Mouse (Mus musculus) left cerebral cortex, adult 6 months (tissue): Measurements from ENCODE around the gene Hsf2. TPM values are rescaled to one million over a fixed set of nuclear protein-coding genes. Genes with fewer than 3 reads are reported as not detected.

Experiments used
- long read RNA-seq, 2 experiments: library from polyadenylated mRNA; unstranded; transcript quantifications; one replicate each; pipeline ENCODE4 v2.0.0; 2019 to 2020
- polyA plus RNA-seq: library from polyadenylated mRNA; unstranded; fragments of <200 nt; fragmentation: Nextera tagmentation; gene quantifications from 2 replicates; pipeline ENCODE4 v1.2.3, GENCODE M21; 2021

Gene Hsf2
- 19.9 and 27.8 TPM in 2 replicates for polyA plus RNA-seq
- long read RNA-seq, experiment 1, transcript Hsf2-201 (12 exons, 2,604 nt), result major isoform, 43 of 59 reads
- long read RNA-seq, experiment 1, partial matches to known transcripts, result 3 of 59 reads
- long read RNA-seq, experiment 1, other reads (novel, unspliced or antisense), result 13 of 59 reads
- long read RNA-seq, experiment 2, transcript Hsf2-201 (12 exons, 2,604 nt), result major isoform, 9 of 37 reads
- long read RNA-seq, experiment 2, partial matches to known transcripts, result 0 of 37 reads
- long read RNA-seq, experiment 2, other reads (novel, unspliced or antisense), result 28 of 37 reads

DNA sequence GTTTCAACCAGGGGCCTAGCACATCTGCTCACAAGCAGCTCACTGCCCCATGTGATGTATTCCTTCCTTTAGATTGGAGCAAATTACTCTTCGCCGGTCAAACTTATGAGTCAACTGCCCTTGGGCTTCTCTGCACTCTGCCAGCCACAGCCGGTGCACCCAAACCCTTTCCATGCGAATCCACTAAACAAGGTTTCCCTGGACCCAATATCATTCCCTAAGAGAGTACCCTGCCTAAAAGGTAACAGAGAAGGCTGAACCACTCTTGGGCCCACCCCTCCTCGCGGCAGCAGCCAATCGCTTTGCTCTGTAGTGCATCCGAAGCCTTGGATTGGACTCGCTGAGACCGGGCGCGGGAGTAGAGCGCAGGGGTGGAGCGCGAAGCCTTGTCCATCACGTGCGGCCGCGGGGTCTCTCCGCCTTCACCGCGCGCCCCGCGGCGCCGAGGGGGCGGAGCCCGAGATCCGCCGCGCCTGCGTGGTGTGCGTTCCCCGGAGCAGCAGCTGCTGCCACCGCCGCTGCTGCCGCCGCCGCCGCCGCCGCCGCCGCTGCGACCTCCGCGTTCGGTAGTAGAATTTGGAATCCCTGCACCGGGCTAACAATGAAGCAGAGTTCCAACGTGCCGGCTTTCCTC lies at the start of gene Hsf2:
Gene Hsf2, plus strand, starts transcription at position 478 of the 634 bp plus-strand sequence.

DNA sequence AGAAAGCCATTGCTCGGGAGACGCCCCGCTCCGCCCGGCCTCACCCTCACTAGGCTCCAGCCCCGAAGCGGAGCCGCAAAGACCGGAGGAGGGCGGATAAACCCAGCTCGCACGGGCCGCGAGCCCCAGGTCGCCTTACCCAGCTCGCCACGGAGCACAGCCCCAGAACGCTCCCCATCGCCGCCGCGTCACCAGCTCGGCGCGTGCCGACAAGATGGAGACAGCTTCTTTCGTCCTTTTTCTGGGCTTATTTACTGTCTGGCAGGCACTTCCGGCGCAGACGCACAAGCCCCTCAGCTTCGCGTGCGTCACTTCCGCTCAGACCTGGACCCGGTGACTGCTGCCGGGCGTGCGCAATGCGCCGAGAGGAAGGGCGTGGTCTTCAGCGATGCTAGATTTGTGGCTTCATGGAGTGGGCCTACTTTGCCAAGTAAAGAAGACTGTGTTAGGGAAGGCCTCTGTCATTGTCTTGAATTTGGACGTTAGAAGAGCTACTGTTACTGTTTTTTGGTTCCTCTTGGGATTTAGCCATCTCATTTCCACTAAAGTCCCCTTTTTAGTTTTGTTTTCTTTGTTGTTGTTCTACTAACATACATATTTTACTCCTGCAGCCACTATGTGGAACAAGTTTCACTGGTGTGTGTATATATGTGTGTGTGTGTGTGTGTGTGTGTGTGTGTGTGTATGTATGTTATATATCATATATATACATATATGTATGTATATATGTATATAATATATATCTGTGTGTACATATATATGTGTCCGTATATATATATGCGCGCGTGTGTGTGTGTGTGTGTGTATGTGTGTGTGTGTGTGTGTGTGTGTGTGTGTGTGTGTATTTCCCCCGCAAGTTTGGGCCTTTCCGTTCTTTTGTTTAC lies 46.3 kb downstream of the Hsf2 start, which contains the start of gene Serinc1:
Gene Serinc1, minus strand, starts transcription at position 313 of the 884 bp plus-strand sequence.

Other genes starting within 250 kb of the Hsf2 start
- gene Serinc1, start 46.1 kb downstream of the Hsf2 start, polyA plus RNA-seq, result 359 and 537 TPM in 2 replicates
- gene Pkib, start 145.6 kb downstream of the Hsf2 start, polyA plus RNA-seq, result 22.4 and 32.8 TPM in 2 replicates